Mouse (Mus musculus) retina, embryonic 14.5 days (tissue): Measurements from ENCODE around the gene Mad2l2.
"Not testable (repeated sequence)": the region's sequence is repeated elsewhere in the genome, so short reads cannot be mapped to it uniquely, and the experiment has no call there.

Experiments used
- DNase-seq: peaks from one replicate; pipeline ENCODE4 v3.0.0-alpha.2; 2015; ENCODE audit warnings: low spot score

Mad2l2 gene

GRCm38 (mm10) chr4:148169586-148169985 is 39.4 kb downstream of the Mad2l2 start:
- DNase-seq: peak; percentile 25

DNA sequence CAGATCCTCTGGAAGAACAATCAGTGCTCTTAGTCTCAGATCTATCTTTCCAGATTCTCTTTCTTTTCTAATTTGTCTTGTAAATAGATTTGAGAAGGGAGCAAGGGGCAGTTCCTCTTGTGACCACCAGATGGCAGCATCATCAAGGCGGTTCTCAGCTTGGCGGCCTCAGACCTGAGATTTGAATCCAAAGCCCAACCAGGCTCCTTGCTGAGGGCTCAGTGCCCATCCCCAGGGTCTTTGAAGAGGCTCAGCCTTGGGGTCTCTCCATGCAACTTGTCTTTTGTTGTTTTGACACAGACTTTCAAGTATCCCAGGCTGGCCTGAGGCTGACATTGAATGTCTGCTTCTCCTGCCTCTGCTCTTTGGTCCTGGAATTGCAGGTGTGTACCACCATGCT is 40.7 kb downstream of the Mad2l2 start:
- DNase-seq: peak; percentile 88

DNA sequence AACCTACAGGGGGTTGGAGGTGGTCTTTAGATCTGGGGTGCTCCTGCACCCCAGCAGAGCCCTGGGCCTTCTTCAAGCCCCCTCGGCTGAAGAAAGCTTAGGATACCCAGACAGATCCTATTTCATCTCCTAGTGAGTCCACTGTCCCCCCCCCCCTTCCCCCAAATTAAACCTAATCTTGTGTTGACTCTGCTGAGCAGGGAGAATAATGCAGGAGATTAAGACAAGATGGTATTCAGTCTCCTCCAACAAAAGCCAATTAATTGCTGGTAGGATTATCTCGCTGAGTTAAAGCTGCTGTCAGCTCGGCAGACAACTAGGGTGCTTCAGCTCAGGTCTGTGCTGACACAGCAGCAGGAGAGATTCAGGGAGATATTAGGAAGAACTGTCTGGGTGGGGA is 41.1 kb downstream of the Mad2l2 start:
- DNase-seq: peak; percentile 59

DNA sequence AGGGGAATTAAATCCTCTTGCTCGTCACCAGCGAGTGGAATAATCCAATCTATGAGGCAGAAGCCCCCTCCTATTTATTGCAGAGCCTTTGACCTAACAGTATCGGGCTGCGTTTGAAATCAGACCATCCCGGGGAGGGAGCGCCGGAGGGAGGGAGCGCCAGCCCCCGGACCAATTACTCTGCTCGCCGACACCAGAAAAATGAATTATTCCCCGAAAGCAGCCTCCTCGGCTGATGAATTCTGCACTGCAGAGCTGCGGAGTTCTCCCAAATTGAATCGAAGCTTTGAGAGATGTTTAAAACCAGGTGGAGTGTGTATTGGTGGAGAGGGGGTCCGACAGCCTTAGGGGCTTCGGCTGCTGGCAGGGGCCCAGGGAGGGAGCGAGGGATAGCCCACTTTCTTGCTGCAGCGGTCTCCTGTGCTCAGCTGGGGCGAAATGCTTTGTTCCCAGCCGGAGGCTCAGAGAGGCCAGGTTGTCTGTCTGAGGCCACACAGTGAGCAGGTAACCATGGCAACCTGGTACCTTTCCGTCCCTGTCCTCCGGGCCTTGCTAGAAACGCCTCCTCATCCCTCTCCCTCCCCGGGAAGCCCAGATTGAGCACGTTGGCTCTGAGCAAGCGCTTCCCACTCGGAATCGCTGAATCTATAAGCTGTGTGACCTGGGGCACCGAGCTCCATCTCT is 43.8 kb downstream of the Mad2l2 start:
- DNase-seq: peak; percentile 62

DNA sequence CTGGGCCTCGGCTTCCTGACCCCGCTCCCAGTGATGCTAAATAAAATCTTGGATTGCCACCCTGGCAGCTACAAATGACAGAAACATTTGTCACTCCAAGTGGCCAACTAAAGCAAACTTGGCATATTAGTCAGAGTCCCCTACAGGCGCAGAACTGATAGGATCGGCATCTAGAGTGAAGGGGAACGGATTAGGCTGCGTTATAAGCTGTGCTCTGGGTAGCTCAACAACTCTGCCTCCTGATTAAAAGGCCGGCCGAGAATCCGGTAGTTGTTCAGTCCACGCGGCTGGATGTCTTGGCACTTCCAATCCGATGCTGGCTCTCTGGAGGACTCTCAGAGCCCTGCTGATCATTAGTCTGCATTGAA is 44.3 kb downstream of the Mad2l2 start:
- no peak for DNase-seq

DNA sequence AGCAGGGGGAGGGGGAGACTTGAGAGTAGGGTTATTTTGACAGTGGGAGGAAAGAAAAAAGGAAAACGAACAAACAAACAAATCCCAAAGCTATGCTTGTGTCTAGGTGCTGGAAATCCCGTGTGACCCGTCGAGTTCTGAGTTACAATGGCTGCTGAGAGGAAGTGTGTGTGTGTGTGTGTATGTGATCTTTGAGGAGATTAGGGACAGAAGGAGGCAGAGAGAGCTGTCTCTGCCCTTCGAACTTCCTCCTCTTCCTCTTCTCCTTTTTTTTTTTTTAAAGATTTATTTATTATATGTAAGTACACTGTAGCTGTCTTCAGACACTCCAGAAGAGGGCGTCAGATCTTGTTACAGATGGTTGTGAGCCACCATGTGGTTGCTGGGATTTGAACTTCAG is 46.4 kb downstream of the Mad2l2 start:
- not testable (repeated sequence) for DNase-seq

GRCm38 (mm10) chr4:148177716-148178115 is 47.5 kb downstream of the Mad2l2 start:
- no peak for DNase-seq

DNA sequence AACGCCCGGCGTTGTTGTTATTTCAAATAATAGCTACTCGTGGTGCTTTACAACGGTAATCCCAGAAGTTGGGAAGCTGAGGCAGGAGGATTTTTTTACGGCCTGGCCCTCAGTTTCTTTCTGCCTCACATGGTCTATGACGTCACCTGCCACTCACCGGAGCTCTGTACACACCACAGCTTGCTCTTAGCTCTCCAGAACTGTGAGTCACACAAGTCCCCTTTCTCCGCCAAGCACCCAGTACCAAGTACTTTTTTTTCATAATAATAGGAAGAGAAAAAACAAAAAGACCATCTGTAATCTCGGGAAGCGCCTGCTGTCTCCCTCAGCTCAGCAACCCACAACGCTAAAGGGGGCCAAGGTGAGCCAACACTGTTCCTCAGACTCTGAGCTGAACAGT is 51.3 kb downstream of the Mad2l2 start:
- DNase-seq: no peak

GRCm38 (mm10) chr4:148182363-148182762 is 52.2 kb downstream of the Mad2l2 start:
- peak; percentile 75 for DNase-seq

DNA sequence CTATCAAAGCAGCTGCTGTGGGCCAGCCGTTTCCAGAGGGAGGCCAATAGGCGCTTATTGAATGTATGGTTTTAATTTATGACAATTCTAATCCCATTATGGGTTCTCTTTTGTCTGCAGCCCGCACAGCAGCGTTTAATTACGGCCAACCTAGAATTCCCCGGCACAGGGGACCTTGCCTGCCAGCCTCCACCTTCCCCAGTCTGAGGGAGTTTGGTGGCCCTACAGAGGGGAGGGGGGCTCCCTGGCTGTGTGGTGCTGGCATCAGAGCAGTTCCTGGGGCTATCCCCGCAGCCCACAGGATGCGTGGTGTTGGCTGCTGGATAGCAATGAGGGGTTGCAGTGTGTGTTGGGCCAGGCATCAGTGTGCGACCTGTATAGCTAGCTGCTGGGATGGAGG is 54.4 kb downstream of the Mad2l2 start:
- DNase-seq: no peak

DNA sequence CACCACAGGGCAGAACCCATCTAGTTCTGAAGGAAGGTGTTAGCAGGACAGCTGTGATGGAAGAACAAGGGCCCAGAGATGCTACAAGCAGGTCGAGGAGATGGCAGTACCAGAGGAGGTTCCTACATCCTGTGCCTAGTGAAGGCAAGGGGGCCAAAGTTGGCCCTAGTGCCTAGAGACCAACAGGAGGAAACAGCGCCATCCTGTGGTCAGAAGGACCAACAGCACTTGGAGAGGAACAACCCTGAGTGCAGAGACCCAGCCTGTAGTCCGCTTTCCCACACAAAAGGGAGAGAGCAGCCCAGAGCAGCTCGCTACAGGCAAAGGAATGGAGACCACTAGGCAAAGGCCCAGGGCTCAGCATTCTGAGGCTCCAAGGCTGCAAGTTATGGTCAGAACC is 55.6 kb downstream of the Mad2l2 start:
- DNase-seq: no peak

DNA sequence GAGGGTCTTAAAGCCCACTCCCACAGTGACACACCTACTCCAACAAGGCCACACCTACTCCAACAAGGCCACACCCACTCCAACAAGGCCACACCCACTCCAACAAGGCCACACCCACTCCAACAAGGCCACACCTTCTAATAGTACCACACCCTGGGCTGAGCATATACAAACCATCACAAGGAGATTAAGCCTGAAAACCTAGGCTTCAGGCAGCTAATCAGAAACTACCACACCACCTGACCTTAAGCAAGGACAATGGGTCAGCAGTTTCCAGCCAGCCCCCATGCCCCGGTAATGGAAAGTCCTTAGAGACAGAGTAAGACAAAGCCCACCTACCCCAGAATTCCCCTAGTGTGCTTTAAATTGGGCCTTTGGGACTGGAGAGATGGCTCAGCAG is 58.6 kb downstream of the Mad2l2 start:
- not testable (repeated sequence) for DNase-seq

- DNase-seq: no peak
These were observed 62.6 kb downstream of the Mad2l2 start for GRCm38 (mm10) chr4:148192707-148193245.

DNA sequence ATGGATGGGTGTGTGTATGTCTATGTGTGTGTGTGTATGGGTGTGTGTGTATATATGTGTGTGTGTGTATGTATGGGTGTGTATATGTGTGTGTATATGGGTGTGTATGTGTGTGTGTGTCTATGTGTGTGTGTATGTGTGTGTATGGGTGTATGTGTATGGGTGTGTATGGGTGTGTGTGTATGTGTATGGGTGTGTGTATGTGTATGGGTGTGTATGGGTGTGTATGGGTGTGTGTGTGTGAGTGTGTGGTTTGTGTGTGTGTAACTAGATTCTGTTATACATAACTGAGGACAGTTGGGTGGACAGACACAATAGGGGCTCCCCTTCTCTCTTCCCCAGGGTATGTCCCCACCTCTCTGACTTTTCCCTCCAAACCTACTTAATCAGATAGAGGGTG is 64.2 kb downstream of the Mad2l2 start:
- DNase-seq: no peak
